Mouse (Mus musculus): ENCODE data around the gene Hs3st4. TPM values are rescaled to one million over a fixed set of nuclear protein-coding genes. Genes with fewer than 3 reads are reported as not detected.

The Hs3st4 gene
- polyA plus RNA-seq, 1 experiment from 2014 or later: 3.3 TPM

GRCm38 (mm10) chr7:124239903-124240647, 257.4 kb downstream of the Hs3st4 start:
- Histone ChIP-seq H3K36me3 (ENCODE audit: poor library complexity, severe bottlenecking) (no peaks in the 10 kb centered on the region), H3K4me2 (no peak overlapping the region; the same call in 1 of the 2 replicates), H3K27me3 (no peaks in the 10 kb centered on the region), H3K27ac (no peak overlapping the region), H3K9ac (no peak overlapping the region), H3K4me1 (peaks cover 18% of the 10 kb centered on the region), H3K4me3 (no peak overlapping the region), H3K9me3 (replicated peaks) (no peaks in the 10 kb centered on the region)
- ATAC-seq: peak; percentile 50; the same call in 1 of the 2 replicates
- 14% methylated on average over 7 of the region's 7 CpGs for WGBS

GRCm38 (mm10) chr7:124249838-124250237, 267.2 kb downstream of the Hs3st4 start:
- Histone ChIP-seq H3K9ac (no peak overlapping the region), H3K4me3 (no peak overlapping the region), H3K9me3 (replicated peaks) (no peaks in the 10 kb centered on the region), H3K36me3 (ENCODE audit: poor library complexity, severe bottlenecking) (no peaks in the 10 kb centered on the region), H3K27ac (no peak overlapping the region), H3K4me2 (no peak overlapping the region), H3K27me3 (no peaks in the 10 kb centered on the region), H3K4me1 (no peaks in the 10 kb centered on the region)
- WGBS: 51% methylated on average over 3 of the region's 3 CpGs
- ATAC-seq: no peak

- Histone ChIP-seq H3K4me2 (no peak overlapping the region), H3K27me3 (no peaks in the 10 kb centered on the region), H3K4me1 (no peaks in the 10 kb centered on the region), H3K36me3 (ENCODE audit: poor library complexity, severe bottlenecking) (no peaks in the 10 kb centered on the region), H3K9me3 (replicated peaks) (no peaks in the 10 kb centered on the region), H3K27ac (no peak overlapping the region), H3K9ac (no peak overlapping the region), H3K4me3 (no peak overlapping the region)
- peak; percentile 67; the same call in 1 of the 2 replicates for ATAC-seq
- whole genome bisulfite sequencing: 59% methylated on average over 1 of the region's 1 CpGs
These were observed 267.9 kb downstream of the Hs3st4 start for GRCm38 (mm10) chr7:124250566-124250965.

- Histone ChIP-seq H3K9me3 (replicated peaks) (no peaks in the 10 kb centered on the region), H3K36me3 (ENCODE audit: poor library complexity, severe bottlenecking) (no peaks in the 10 kb centered on the region), H3K4me1 (peaks cover 6% of the 10 kb centered on the region; the same call in 1 of the 2 replicates), H3K27ac (no peak overlapping the region), H3K4me2 (no peak overlapping the region), H3K4me3 (no peak overlapping the region), H3K27me3 (no peaks in the 10 kb centered on the region), H3K9ac (no peak overlapping the region)
- 53% methylated on average over 3 of the region's 3 CpGs for WGBS
- ATAC-seq: no peak
These were observed 275.8 kb downstream of the Hs3st4 start for GRCm38 (mm10) chr7:124258419-124258818.

GRCm38 (mm10) chr7:124270734-124271133, 288.1 kb downstream of the Hs3st4 start:
- no peaks in the 10 kb centered on the region for H3K9me3 ChIP-seq (replicated peaks)
- H3K36me3 ChIP-seq (ENCODE audit: poor library complexity, severe bottlenecking): no peaks in the 10 kb centered on the region
- no peak for ATAC-seq
- 0 out of 2 replicates have a peak, but pooled peaks cover 3% of the 10 kb centered on the region for H3K4me1 ChIP-seq
- H3K27me3 ChIP-seq: no peaks in the 10 kb centered on the region
- no peak overlapping the region for H3K4me2 ChIP-seq
- H3K9ac ChIP-seq: no peak overlapping the region
- no peak overlapping the region for H3K4me3 ChIP-seq
- H3K27ac ChIP-seq: no peak overlapping the region

- H3K4me3 ChIP-seq: no peak overlapping the region
These were observed 307.2 kb downstream of the Hs3st4 start for GRCm38 (mm10) chr7:124289873-124290272.

GRCm38 (mm10) chr7:124319451-124319850, 336.8 kb downstream of the Hs3st4 start:
- Histone ChIP-seq H3K9me3 (replicated peaks) (no peaks in the 10 kb centered on the region), H3K36me3 (ENCODE audit: poor library complexity, severe bottlenecking) (no peaks in the 10 kb centered on the region), H3K4me3 (no peak overlapping the region), H3K9ac (no peak overlapping the region), H3K27me3 (no peaks in the 10 kb centered on the region), H3K27ac (no peak overlapping the region), H3K4me1 (no peaks in the 10 kb centered on the region), H3K4me2 (no peak overlapping the region)
- 80% methylated on average over 4 of the region's 4 CpGs for WGBS
- ATAC-seq: no peak

More at GRCm38 (mm10) chr7:124289873-124290272, 307.2 kb downstream of the Hs3st4 start:
- no peaks in the 10 kb centered on the region for H3K36me3 ChIP-seq (ENCODE audit: poor library complexity, severe bottlenecking)
- no peaks in the 10 kb centered on the region for H3K27me3 ChIP-seq
- 93% methylated on average over 6 of the region's 6 CpGs for WGBS
- H3K27ac ChIP-seq: no peak overlapping the region
- no peak overlapping the region for H3K4me2 ChIP-seq
- no peaks in the 10 kb centered on the region for H3K4me1 ChIP-seq
- H3K9ac ChIP-seq: no peak overlapping the region
- no peaks in the 10 kb centered on the region for H3K9me3 ChIP-seq (replicated peaks)
- ATAC-seq: no peak

GRCm38 (mm10) chr7:124335635-124336034, 353.0 kb downstream of the Hs3st4 start:
- no peak for ATAC-seq
- H3K27ac ChIP-seq: no peak overlapping the region
- no peak overlapping the region for H3K4me2 ChIP-seq
- 81% methylated on average over 1 of the region's 1 CpGs for WGBS
- H3K36me3 ChIP-seq (ENCODE audit: poor library complexity, severe bottlenecking): no peaks in the 10 kb centered on the region
- H3K4me1 ChIP-seq: no peaks in the 10 kb centered on the region
- H3K4me3 ChIP-seq: no peak overlapping the region
- H3K9ac ChIP-seq: no peak overlapping the region
- H3K27me3 ChIP-seq: no peaks in the 10 kb centered on the region
- no peaks in the 10 kb centered on the region for H3K9me3 ChIP-seq (replicated peaks)

- H3K4me2 ChIP-seq: no peak overlapping the region
- no peak overlapping the region for H3K9ac ChIP-seq
- H3K4me3 ChIP-seq: no peak overlapping the region
- no peaks in the 10 kb centered on the region for H3K4me1 ChIP-seq
- H3K36me3 ChIP-seq (ENCODE audit: poor library complexity, severe bottlenecking): no peaks in the 10 kb centered on the region
- no peaks in the 10 kb centered on the region for H3K27me3 ChIP-seq
- no peak for ATAC-seq
- no peak overlapping the region for H3K27ac ChIP-seq
- WGBS: 64% methylated on average over 3 of the region's 3 CpGs
- no peaks in the 10 kb centered on the region for H3K9me3 ChIP-seq (replicated peaks)
These were observed 358.8 kb downstream of the Hs3st4 start for GRCm38 (mm10) chr7:124341510-124341909.

- no peak overlapping the region; the same call in 1 of the 2 replicates for H3K4me3 ChIP-seq
- WGBS: 12% methylated on average over 13 of the region's 13 CpGs
These were observed 364.7 kb downstream of the Hs3st4 start for GRCm38 (mm10) chr7:124347218-124348017.

GRCm38 (mm10) chr7:124354035-124354434, 371.4 kb downstream of the Hs3st4 start:
- no peak overlapping the region for H3K27ac ChIP-seq
- H3K4me1 ChIP-seq: peaks cover 4% of the 10 kb centered on the region; the same call in 1 of the 2 replicates
- H3K4me3 ChIP-seq: no peak overlapping the region
- H3K27me3 ChIP-seq: no peaks in the 10 kb centered on the region
- no peak overlapping the region for H3K9ac ChIP-seq
- no peak overlapping the region for H3K4me2 ChIP-seq
- WGBS: 97% methylated on average over 4 of the region's 4 CpGs
- H3K36me3 ChIP-seq (ENCODE audit: poor library complexity, severe bottlenecking): no peaks in the 10 kb centered on the region
- H3K9me3 ChIP-seq (replicated peaks): no peaks in the 10 kb centered on the region
- ATAC-seq: no peak

More at GRCm38 (mm10) chr7:124347218-124348017, 364.7 kb downstream of the Hs3st4 start:
- Histone ChIP-seq H3K36me3 (ENCODE audit: poor library complexity, severe bottlenecking) (no peaks in the 10 kb centered on the region), H3K9ac (no peak overlapping the region), H3K9me3 (replicated peaks) (no peaks in the 10 kb centered on the region), H3K4me1 (peaks cover 13% of the 10 kb centered on the region), H3K27me3 (no peaks in the 10 kb centered on the region), H3K4me2 (peak overlapping the region; percentile 41), H3K27ac (peak overlapping the region; percentile 77)
- peak; percentile 88 for ATAC-seq

GRCm38 (mm10) chr7:124358068-124358467, 375.4 kb downstream of the Hs3st4 start:
- Histone ChIP-seq H3K36me3 (ENCODE audit: poor library complexity, severe bottlenecking) (no peaks in the 10 kb centered on the region), H3K27ac (no peak overlapping the region), H3K9me3 (replicated peaks) (no peaks in the 10 kb centered on the region), H3K9ac (no peak overlapping the region), H3K4me1 (peaks cover 12% of the 10 kb centered on the region; the same call in 1 of the 2 replicates), H3K27me3 (no peaks in the 10 kb centered on the region), H3K4me3 (no peak overlapping the region), H3K4me2 (no peak overlapping the region)
- WGBS: 67% methylated on average over 3 of the region's 3 CpGs
- ATAC-seq: no peak; the same call in 1 of the 2 replicates

Measured in forebrain, embryonic 13.5 days (tissue).